Mouse (Mus musculus) mesoderm, embryonic 11.5 days (tissue): ENCODE data around the gene Aox1.

Source experiments
- DNase-seq: peaks from one replicate; pipeline ENCODE4 v3.0.0-alpha.2; 2012; ENCODE audit warnings: low read depth, low spot score

The Aox1 gene

DNA sequence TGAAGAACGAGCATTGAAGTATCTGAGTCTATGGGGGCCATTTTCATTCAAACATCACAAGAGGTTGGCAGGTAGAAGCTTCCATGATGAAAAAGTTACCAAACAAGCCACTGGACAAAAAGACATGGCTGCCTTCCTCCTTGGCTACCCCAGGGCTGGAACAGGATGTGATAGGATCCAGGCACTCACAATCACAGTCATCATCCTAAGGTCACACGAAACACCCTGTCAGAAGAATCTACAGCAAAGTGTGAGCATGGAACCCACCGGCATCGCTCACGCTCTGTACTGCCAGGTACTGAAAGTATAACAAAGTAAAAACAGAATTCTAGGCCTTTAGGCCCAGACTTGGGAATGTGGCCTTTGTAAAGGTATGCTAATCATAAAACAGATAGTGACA, 80.5 kb downstream of the Aox1 start:
- no peak for DNase-seq

DNA sequence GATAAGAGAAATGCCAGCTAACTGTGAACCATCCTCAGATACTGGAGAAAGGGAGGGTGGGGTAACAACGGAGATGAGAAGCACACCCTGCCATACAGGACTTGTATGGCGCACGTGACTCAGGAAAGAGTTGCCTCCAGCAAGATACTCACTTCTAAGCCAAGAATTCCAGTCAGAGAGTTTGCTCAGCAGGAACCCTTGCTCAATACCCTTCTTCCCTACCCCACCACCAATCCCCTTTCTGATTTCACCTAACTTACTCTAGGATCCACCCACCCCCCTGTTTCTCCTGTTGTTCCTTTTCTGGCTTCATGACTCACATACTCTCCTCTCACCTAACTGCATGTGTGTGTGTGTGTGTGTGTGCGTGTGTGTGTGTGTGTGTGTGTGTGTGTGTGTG, 81.6 kb downstream of the Aox1 start:
- no peak for DNase-seq

DNA sequence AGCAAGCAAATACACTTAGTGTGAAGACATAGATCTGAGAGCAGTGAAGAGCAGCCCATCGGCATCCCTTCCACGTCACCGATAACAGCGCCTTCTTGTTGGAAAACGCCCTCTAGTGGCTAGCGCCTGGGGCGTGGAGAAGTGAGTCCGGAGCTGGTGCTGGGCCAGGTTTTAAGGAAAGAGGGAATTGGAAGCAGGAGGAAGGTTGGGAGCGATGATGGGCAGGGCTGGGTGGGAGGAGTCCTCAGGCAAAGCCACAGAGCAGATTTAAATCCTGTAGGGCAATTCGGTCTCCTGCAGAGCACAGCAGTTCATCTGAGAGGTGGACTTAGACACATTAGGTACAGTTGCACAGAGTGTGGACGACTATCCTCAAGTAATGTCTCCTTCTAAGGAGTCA, 83.1 kb downstream of the Aox1 start, which contains the start of gene Aox3:
Aox3 (plus strand) TSS at position 251 of the 400 bp plus-strand sequence.
- peak; percentile 78 for DNase-seq

DNA sequence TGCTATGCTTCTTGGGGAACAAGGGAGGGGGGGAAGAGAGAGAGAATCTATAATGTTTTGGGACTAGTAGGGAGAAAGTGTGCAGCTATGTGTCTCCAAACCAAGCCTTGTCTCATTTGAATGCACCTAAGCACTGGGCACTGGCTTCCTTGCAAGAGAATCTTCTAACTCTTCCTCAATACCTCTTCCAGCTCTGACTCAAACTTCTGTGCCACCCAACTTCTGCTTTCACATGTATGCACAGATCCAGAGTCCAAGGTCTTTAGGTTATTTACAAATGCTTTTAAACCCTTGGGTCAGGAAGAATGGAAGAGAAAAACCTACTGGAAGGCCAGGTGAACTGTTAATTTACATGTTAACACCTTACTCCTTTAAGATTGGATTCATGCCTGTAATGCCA, 83.7 kb downstream of the Aox1 start:
- no peak for DNase-seq

DNA sequence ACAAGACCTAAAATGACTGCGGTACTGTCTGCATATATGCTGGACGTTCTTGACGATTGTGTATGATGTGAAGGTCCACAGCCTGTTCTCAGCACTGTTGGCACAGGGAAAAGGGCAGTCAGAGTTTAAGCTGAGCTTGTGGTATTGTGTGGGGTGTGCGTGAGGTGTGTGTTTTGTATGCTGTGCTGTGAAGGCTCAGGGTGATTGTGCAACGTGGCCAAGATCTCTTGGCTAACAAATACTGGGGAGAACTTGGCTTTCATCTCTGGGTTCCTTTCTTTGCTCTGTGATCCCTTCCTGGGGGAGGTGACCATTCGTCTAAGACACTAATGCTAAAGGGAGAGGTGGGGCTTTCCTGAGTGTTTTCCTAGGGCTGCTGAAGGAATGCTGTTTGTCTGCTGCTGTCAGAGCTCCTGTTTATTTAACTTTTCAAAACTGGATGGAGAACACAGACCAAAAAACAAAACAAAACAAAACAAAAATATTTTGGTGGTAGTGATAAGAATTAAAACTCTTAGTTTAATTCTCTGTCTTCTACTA, 84.4 kb downstream of the Aox1 start:
- no peak for DNase-seq

DNA sequence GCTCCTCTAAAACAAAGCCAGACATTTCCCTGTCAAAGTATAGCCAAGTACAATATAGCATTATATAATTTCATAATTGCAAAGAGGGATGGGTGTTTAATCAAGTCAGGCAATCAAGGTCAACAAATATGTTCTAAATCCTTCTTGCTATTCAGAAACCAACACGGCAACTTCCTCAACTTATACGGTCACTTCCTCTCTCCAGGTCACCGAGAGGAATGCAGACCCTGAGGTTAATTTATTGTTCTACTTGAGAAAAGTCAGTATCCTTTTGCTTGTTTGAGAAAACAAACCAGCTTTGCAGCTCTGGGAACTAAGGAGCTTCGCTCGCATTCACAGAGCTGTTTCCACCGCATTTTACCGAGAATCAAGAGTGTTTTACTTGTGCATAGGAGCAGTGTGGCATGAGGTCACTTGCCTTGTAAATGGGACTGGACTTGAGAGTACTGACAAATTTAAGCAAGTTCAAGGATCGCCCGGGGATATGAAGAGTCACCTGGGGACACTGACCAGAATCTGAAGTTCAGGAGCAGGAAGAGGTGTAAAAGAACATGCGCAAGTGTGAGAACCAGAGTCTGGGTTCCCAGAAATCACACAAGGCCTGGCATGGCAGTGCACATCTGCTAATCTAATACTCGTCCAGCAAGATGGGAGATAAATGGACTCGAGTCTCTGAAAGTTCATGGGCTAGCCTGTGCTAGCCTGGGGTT, 85.1 kb downstream of the Aox1 start:
- DNase-seq = peak; percentile 6

GRCm38 (mm10) chr1:58118231-58118630, 88.5 kb downstream of the Aox1 start:
- DNase-seq = no peak

DNA sequence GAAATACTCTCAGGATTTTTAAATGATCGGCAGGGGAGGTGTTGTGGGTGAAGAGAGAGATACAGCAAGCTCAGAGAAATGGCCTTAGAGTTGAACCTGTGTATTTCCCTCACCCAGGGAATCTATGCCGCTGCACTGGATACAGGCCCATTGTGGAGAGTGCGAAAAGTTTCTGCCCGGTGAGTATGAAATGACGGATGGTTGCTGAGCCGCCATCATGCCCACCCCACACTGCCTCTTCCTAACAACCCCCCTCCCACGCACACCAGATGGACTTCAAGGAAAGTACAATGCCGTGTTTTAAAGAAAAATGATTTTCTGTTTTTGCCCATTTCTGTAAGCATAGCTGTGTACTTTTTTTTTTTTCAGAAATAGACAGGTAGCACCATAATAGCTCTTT, 95.2 kb downstream of the Aox1 start:
- no peak for DNase-seq

DNA sequence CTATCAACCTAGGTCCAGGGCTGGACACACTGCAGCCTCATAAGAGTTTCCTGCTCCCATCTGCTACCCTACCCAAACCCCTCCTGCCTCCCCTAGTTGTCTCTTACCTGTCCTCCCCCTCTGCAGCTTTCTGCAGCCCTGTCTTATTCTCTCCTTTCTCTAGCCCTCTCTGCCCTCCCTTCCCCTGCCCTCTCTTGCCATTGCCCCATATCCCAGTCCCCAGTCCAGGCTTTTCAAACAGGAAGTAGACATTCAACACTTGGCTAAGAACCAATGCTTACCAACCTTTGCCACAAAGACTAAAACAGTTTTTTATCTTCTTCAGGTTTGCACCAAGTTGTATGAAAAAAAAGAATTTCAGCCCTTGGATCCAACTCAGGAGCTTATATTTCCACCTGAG, 108.2 kb downstream of the Aox1 start:
- DNase-seq = no peak

GRCm38 (mm10) chr1:58138986-58139385, 109.3 kb downstream of the Aox1 start:
- no peak for DNase-seq

GRCm38 (mm10) chr1:58140607-58141006, 110.9 kb downstream of the Aox1 start:
- DNase-seq = no peak

DNA sequence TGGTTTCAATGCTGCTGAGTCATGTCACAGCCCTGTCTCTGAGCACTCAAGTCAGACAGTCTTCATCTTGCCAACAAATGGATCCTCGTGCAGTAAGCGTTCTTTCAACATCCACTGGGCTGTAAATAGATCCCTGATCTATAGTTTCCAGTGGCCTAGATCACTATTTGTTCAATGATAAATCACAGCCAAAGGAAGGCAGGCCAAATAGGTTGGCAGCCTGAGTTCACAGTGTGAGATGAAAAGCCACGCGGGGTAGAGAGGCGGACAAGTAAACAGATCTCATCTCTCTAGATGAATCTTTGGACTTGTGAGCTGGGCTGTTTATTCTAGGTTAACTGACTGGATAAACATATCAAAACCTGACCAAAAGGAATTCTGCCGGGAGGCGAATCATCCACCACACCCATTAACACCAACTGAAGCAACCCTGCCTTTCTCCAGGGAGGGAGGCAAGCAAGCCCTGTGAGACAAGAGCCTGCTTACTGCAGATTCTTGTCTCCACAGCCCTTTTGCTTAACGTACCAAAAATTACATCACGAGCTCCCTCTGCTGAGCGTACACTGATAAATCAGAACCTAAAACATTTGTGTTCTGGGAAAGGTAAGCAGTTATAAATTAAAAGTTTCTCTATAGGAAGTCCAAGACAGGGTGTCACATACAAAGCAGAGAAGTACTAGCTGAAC, 114.8 kb downstream of the Aox1 start:
- DNase-seq = no peak

GRCm38 (mm10) chr1:58146026-58146425, 116.3 kb downstream of the Aox1 start:
- DNase-seq = no peak

DNA sequence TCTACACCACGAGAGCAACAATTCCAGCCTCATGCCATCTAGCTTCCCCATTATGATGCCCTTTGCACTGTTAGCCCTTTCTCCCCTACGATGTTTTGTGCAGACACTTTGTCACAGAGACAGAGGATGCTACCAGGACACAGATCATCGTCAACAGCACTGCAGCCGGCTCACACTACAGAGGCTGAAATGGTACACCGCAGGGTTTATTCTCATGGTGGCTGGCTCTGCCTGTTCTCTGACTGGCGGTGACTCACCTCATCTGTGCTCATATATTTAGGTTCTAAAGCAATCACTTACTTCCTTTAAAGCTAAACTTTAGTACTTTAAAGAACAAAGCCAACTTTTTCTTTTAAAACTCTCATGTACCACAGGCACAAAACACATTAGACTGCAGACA, 118.0 kb downstream of the Aox1 start:
- no peak for DNase-seq

- no peak for DNase-seq
Measured at GRCm38 (mm10) chr1:58152247-58152646, 122.5 kb downstream of the Aox1 start.
